Comparison of ENCODE assay signal across 18 mouse cellular contexts in the genomic region with DNA sequence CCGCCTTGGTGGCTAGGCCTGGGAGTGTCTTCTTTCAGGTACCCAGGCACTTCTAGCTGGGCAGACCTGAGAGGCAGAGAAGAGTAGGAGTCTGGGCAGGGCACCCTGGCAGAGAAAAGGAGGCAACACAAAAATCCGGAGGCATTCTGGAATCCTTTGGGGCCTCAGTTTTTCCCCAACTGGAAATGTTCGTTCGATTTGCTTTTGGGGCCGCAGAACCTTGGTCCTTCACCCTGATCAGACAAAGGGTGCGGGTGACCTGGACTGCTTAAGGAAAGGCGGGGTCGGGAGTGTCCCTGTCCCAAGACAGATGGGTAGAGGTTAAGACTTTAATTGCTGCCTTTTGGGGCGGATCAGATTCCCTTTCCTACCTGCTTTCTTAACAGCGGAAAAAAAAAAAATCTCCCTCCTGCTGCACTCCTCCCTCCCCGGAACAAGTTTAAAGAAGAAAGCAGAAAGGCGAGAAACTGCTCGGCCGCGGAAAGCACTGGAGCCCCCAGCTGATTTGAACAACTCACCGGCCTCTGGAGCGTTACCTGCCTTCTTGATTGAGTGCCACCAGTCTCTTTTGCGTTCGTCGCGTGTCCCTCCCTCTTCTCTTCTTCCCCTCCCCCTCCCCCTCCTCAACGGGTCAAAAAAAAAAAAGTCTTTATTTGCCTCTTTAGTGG. TPM values are rescaled to one million over a fixed set of nuclear protein-coding genes. Genes with fewer than 3 reads are reported as not detected.
DNase-seq lines count a peak whose midpoint lies in the region; ATAC-seq and TF ChIP-seq lines count a peak whose summit lies in the region.
"Had no signal": no experiment of that assay in that cellular context is flagged by ENCODE, and none has a peak within 500 bp of the region (broad histone marks: within the 10 kb centered on the region; RNA-seq: fewer than 3 reads in every experiment).

No protein-coding gene starts in this region.

- no peak for ATAC-seq in forebrain, embryonic 16.5 days
- ATAC-seq in forebrain, embryonic 15.5 days (replicated peaks): no peak
- ATAC-seq in heart, embryonic 11.5 days (replicated peaks; ENCODE audit: insufficient number of reproducible peaks, low FRiP score, low TSS enrichment): no peak

- no peaks in the 10 kb centered on the region for H3K9me3 ChIP-seq in forebrain, embryonic 10.5 days
- no peaks in the 10 kb centered on the region for H3K9me3 ChIP-seq in forebrain, embryonic 16.5 days (ENCODE audit: control insufficient read depth, low read length)
- H3K9me3 ChIP-seq in E14TG2a.4 (ENCODE audit: low read length): no peaks in the 10 kb centered on the region
- no peaks in the 10 kb centered on the region for H3K9me3 ChIP-seq in embryonic facial prominence, embryonic 10.5 days
- H3K9me3 ChIP-seq in forebrain, embryonic 15.5 days: no peaks in the 10 kb centered on the region
- no peaks in the 10 kb centered on the region for H3K9me3 ChIP-seq in heart, embryonic 11.5 days (replicated peaks; ENCODE audit: control insufficient read depth, low read length)
- H3K9me3 ChIP-seq: heart, embryonic 13.5 days; lung, embryonic 15.5 days had no signal

- peaks cover 4% of the 10 kb centered on the region for H3K36me3 ChIP-seq in forebrain, embryonic 10.5 days (replicated peaks)
- no peaks in the 10 kb centered on the region for H3K36me3 ChIP-seq in forebrain, embryonic 16.5 days (ENCODE audit: control insufficient read depth, insufficient read depth)
- H3K36me3 ChIP-seq in E14TG2a.4 (ENCODE audit: insufficient read depth, low read length): no peaks in the 10 kb centered on the region
- no peaks in the 10 kb centered on the region for H3K36me3 ChIP-seq in embryonic facial prominence, embryonic 10.5 days (replicated peaks)
- H3K36me3 ChIP-seq in forebrain, embryonic 15.5 days: no peaks in the 10 kb centered on the region
- no peaks in the 10 kb centered on the region for H3K36me3 ChIP-seq in heart, embryonic 11.5 days (ENCODE audit: control insufficient read depth, insufficient read depth, low read length)
- H3K36me3 ChIP-seq: heart, embryonic 13.5 days; lung, embryonic 15.5 days had no signal

- DNase-seq in forebrain, embryonic 10.5 days (ENCODE audit: extremely low spot score, low spot score): peak; percentile 67
- peak; percentile 53 for DNase-seq in embryonic facial prominence, embryonic 10.5 days (ENCODE audit: low spot score)
- DNase-seq in thymus, postnatal 10 days (ENCODE audit: low spot score in 2 of 2): no peak
- no peak for DNase-seq in left cerebral cortex, adult 18-20 months (ENCODE audit: low spot score in 2 of 2)
- DNase-seq: cerebellum, postnatal 36 days; gastrocnemius, postnatal 14 days; kidney, adult 2 months; thymus, postnatal 4 days had no signal

- H3K27me3 ChIP-seq in forebrain, embryonic 10.5 days (ENCODE audit: poor library complexity, severe bottlenecking): peaks cover 98% of the 10 kb centered on the region
- peaks cover 66% of the 10 kb centered on the region for H3K27me3 ChIP-seq in forebrain, embryonic 16.5 days (replicated peaks; ENCODE audit: control insufficient read depth, insufficient read depth, low read length)
- H3K27me3 ChIP-seq in E14TG2a.4 (ENCODE audit: insufficient read depth, low read length): peaks cover 91% of the 10 kb centered on the region
- H3K27me3 ChIP-seq in embryonic facial prominence, embryonic 10.5 days (replicated peaks; ENCODE audit: low read depth, poor library complexity, severe bottlenecking): peaks cover 98% of the 10 kb centered on the region
- H3K27me3 ChIP-seq in forebrain, embryonic 15.5 days: peaks cover 62% of the 10 kb centered on the region
- H3K27me3 ChIP-seq in heart, embryonic 11.5 days (ENCODE audit: control insufficient read depth, insufficient read depth, low read length): peaks cover 80% of the 10 kb centered on the region

- H3K9ac ChIP-seq in forebrain, embryonic 16.5 days (replicated peaks; ENCODE audit: low read depth, low read length): no peak overlapping the region
- H3K9ac ChIP-seq in forebrain, embryonic 15.5 days (replicated peaks): no peak overlapping the region
- H3K9ac ChIP-seq in heart, embryonic 11.5 days (ENCODE audit: low read depth, low read length): no peak overlapping the region
- H3K9ac ChIP-seq: heart, embryonic 13.5 days; lung, embryonic 15.5 days had no signal

- peaks cover 80% of the 10 kb centered on the region for H3K4me1 ChIP-seq in forebrain, embryonic 10.5 days
- H3K4me1 ChIP-seq in forebrain, embryonic 16.5 days (replicated peaks; ENCODE audit: control insufficient read depth, insufficient read depth, low read length): peaks cover 26% of the 10 kb centered on the region
- H3K4me1 ChIP-seq in E14TG2a.4 (replicated peaks; ENCODE audit: low read depth, low read length): peaks cover 57% of the 10 kb centered on the region
- H3K4me1 ChIP-seq in embryonic facial prominence, embryonic 10.5 days: peaks cover 35% of the 10 kb centered on the region
- H3K4me1 ChIP-seq in forebrain, embryonic 15.5 days: peaks cover 36% of the 10 kb centered on the region
- H3K4me1 ChIP-seq in heart, embryonic 11.5 days (ENCODE audit: control insufficient read depth, insufficient read depth, low read length): peaks cover 11% of the 10 kb centered on the region; the same call in 1 of the 2 replicates

- H3K4me3 ChIP-seq in forebrain, embryonic 10.5 days: peak overlapping the region; percentile 81
- H3K4me3 ChIP-seq in forebrain, embryonic 16.5 days (replicated peaks; ENCODE audit: low read length): no peak overlapping the region
- peak overlapping the region; percentile 72 for H3K4me3 ChIP-seq in E14TG2a.4 (replicated peaks; ENCODE audit: low read length)
- H3K4me3 ChIP-seq in embryonic facial prominence, embryonic 10.5 days: peak overlapping the region; percentile 63
- H3K4me3 ChIP-seq in forebrain, embryonic 15.5 days: peak overlapping the region; percentile 44
- H3K4me3 ChIP-seq in heart, embryonic 11.5 days (ENCODE audit: low read depth, low read length): no peak overlapping the region

- H3K27ac ChIP-seq in forebrain, embryonic 10.5 days: peak overlapping the region; percentile 99
- no peak overlapping the region for H3K27ac ChIP-seq in forebrain, embryonic 16.5 days (ENCODE audit: low read length)
- peak overlapping the region; percentile 84 for H3K27ac ChIP-seq in embryonic facial prominence, embryonic 10.5 days (replicated peaks)
- no peak overlapping the region for H3K27ac ChIP-seq in forebrain, embryonic 15.5 days (replicated peaks)
- no peak overlapping the region for H3K27ac ChIP-seq in heart, embryonic 11.5 days (ENCODE audit: low read depth, low read length)
- H3K27ac ChIP-seq: heart, embryonic 13.5 days; lung, embryonic 15.5 days had no signal

- no peak for TF ChIP-seq CTCF in E14TG2a.4 (conservative IDR thresholded peaks at IDR 0.05; ENCODE audit: low read length)

- WGBS in forebrain, embryonic 10.5 days: under 1% methylated on average over 22 of the region's 22 CpGs
- 3% methylated on average over 22 of the region's 22 CpGs for WGBS in forebrain, embryonic 16.5 days
- under 1% methylated on average over 22 of the region's 22 CpGs for WGBS in embryonic facial prominence, embryonic 10.5 days
- WGBS in forebrain, embryonic 15.5 days: 4% methylated on average over 22 of the region's 22 CpGs
- WGBS in heart, embryonic 11.5 days (ENCODE audit: insufficient replicate concordance): under 1% methylated on average over 22 of the region's 22 CpGs

- no peak overlapping the region for H3K4me2 ChIP-seq in forebrain, embryonic 16.5 days (ENCODE audit: low read length)
- 0 out of 2 replicates have a peak overlapping the region, but pooled peaks have one; percentile 1 for H3K4me2 ChIP-seq in forebrain, embryonic 15.5 days (replicated peaks)
- no peak overlapping the region for H3K4me2 ChIP-seq in heart, embryonic 11.5 days

RNA-seq across cellular contexts. Expression of gene Fezf1, which starts 2.3 kb away (rescaled TPM):
- 35.1 and 38.2 TPM in 2 replicates for polyA plus RNA-seq in forebrain, embryonic 10.5 days (2016; fragmentation: Nextera tagmentation; extraction: Ambion mirVana)
- polyA plus RNA-seq in forebrain, embryonic 16.5 days (2015; fragmentation: Nextera tagmentation; extraction: Ambion mirVana): 4.1 and 15.2 TPM in 2 replicates
- 6.1 and 7.2 TPM in 2 replicates for polyA plus RNA-seq in embryonic facial prominence, embryonic 10.5 days (2016; fragmentation: Nextera tagmentation; extraction: Ambion mirVana)
- 7.1 and 13.1 TPM in 2 replicates for polyA plus RNA-seq in forebrain, embryonic 15.5 days (2015; fragmentation: Nextera tagmentation; extraction: Ambion mirVana)
- polyA plus RNA-seq in heart, embryonic 11.5 days (2014; fragmentation: Nextera tagmentation; extraction: Ambion mirVana): not detected in 2 replicates
- under 1 TPM in 1 of 2 experiments, not detected in 1; 0.14 TPM for total RNA-seq in left cerebral cortex, adult 18-20 months (2021)
- total RNA-seq: adrenal gland, postnatal 4 days; gastrocnemius, postnatal 14 days; hematopoietic stem cell, adult 5-6 weeks; liver, adult 2 months had no signal
- polyA plus RNA-seq: heart, embryonic 13.5 days; kidney, adult 2 months; liver, adult 2 months; lung, embryonic 15.5 days; stomach, embryonic 16.5 days had no signal

Comparison
In these comparisons a context has a peak if more than half of its experiments do, and no peak if none do; other contexts are left out.
1. H3K27ac ChIP-seq: peak in forebrain, embryonic 10.5 days (single experiment) and embryonic facial prominence, embryonic 10.5 days (single experiment); none in forebrain, embryonic 16.5 days (single experiment), forebrain, embryonic 15.5 days (single experiment) and heart, embryonic 11.5 days (single experiment).
2. H3K4me3 ChIP-seq: peak in forebrain, embryonic 10.5 days (single experiment), E14TG2a.4 (single experiment), embryonic facial prominence, embryonic 10.5 days (single experiment) and forebrain, embryonic 15.5 days (single experiment); none in forebrain, embryonic 16.5 days (single experiment) and heart, embryonic 11.5 days (single experiment).
3. DNase-seq: peak in forebrain, embryonic 10.5 days (single experiment) and embryonic facial prominence, embryonic 10.5 days (single experiment); none in thymus, postnatal 10 days (0 of 2) and left cerebral cortex, adult 18-20 months (0 of 2).